Mouse (Mus musculus): ENCODE measurements around the gene Mrpl1. TPM values are rescaled to one million over a fixed set of nuclear protein-coding genes. Genes with fewer than 3 reads are reported as not detected.
A peak's percentile ranks its signal among the peaks of the same experiment; 100 is the strongest.

Gene Mrpl1
- 26.5 and 29.7 TPM in 2 replicates for polyA plus RNA-seq (2014; fragmentation: Nextera tagmentation; extraction: Ambion mirVana)

GRCm38 (mm10) chr5:96209459-96209858, at the start of gene Mrpl1:
Mrpl1 (plus strand) TSS chr5:96209493.
- H3K4me3 ChIP-seq (ENCODE audit: low read depth, low read length), result peak within 1 kb of the TSS; percentile 72
- ATAC-seq (replicated peaks; ENCODE audit: insufficient number of reproducible peaks, low FRiP score, low TSS enrichment, low read depth) (peak; percentile 78), DNase-seq (ENCODE audit: low spot score) (peak; percentile 61)
- H3K4me1 ChIP-seq (ENCODE audit: control insufficient read depth, insufficient read depth, low read length), result no peaks in the 10 kb centered on the region
- H3K9ac ChIP-seq (replicated peaks; ENCODE audit: low read length), result peak within 1 kb of the TSS; percentile 79
- peak within 1 kb of the TSS; percentile 69 for H3K4me2 ChIP-seq (ENCODE audit: low read depth, low read length)
- no peaks in the 10 kb centered on the region for H3K9me3 ChIP-seq (replicated peaks; ENCODE audit: control insufficient read depth, low read length)
- H3K36me3 ChIP-seq (replicated peaks; ENCODE audit: control insufficient read depth, insufficient read depth, low read depth, low read length), result no peaks in the 10 kb centered on the region
- peak within 1 kb of the TSS; percentile 60 for H3K27ac ChIP-seq (replicated peaks; ENCODE audit: low read depth, low read length)
- H3K27me3 ChIP-seq (ENCODE audit: control insufficient read depth, insufficient read depth, low read length), result no peaks in the 10 kb centered on the region
- WGBS, result 3% methylated on average over 17 of the region's 17 CpGs

GRCm38 (mm10) chr5:96160467-96161262, 48.6 kb upstream of the Mrpl1 start:
- DNase-seq (ENCODE audit: low spot score), result peak; percentile 50
- Histone ChIP-seq H3K36me3 (replicated peaks; ENCODE audit: control insufficient read depth, insufficient read depth, low read depth, low read length) (no peaks in the 10 kb centered on the region), H3K4me2 (ENCODE audit: low read depth, low read length) (peak overlapping the region; percentile 76), H3K27ac (replicated peaks; ENCODE audit: low read depth, low read length) (peak overlapping the region; percentile 98), H3K4me3 (ENCODE audit: low read depth, low read length) (peak overlapping the region; percentile 96), H3K4me1 (ENCODE audit: control insufficient read depth, insufficient read depth, low read length) (no peaks in the 10 kb centered on the region), H3K9ac (replicated peaks; ENCODE audit: low read length) (peak overlapping the region; percentile 98), H3K9me3 (replicated peaks; ENCODE audit: control insufficient read depth, low read length) (no peaks in the 10 kb centered on the region), H3K27me3 (ENCODE audit: control insufficient read depth, insufficient read depth, low read length) (no peaks in the 10 kb centered on the region)
- peak; percentile 9; the same call in 1 of the 2 replicates for ATAC-seq (replicated peaks; ENCODE audit: insufficient number of reproducible peaks, low FRiP score, low TSS enrichment, low read depth)
- under 1% methylated on average over 41 of the region's 50 CpGs for WGBS

GRCm38 (mm10) chr5:96161263-96161577, 48.1 kb upstream of the Mrpl1 start:
- Histone ChIP-seq H3K27ac (replicated peaks; ENCODE audit: low read depth, low read length) (peak overlapping the region; percentile 98), H3K9ac (replicated peaks; ENCODE audit: low read length) (peak overlapping the region; percentile 98), H3K9me3 (replicated peaks; ENCODE audit: control insufficient read depth, low read length) (no peaks in the 10 kb centered on the region), H3K36me3 (replicated peaks; ENCODE audit: control insufficient read depth, insufficient read depth, low read depth, low read length) (no peaks in the 10 kb centered on the region), H3K4me2 (ENCODE audit: low read depth, low read length) (peak overlapping the region; percentile 76), H3K27me3 (ENCODE audit: control insufficient read depth, insufficient read depth, low read length) (no peaks in the 10 kb centered on the region), H3K4me1 (ENCODE audit: control insufficient read depth, insufficient read depth, low read length) (no peaks in the 10 kb centered on the region), H3K4me3 (ENCODE audit: low read depth, low read length) (peak overlapping the region; percentile 96)
- DNase-seq (ENCODE audit: low spot score) (peak; percentile 47), ATAC-seq (replicated peaks; ENCODE audit: insufficient number of reproducible peaks, low FRiP score, low TSS enrichment, low read depth) (peak; percentile 24)
- under 1% methylated on average over 28 of the region's 45 CpGs for WGBS

- ATAC-seq (replicated peaks; ENCODE audit: insufficient number of reproducible peaks, low FRiP score, low TSS enrichment, low read depth) (peak; percentile 63), DNase-seq (ENCODE audit: low spot score) (peak; percentile 49)
- Histone ChIP-seq H3K27me3 (ENCODE audit: control insufficient read depth, insufficient read depth, low read length) (no peaks in the 10 kb centered on the region), H3K4me1 (ENCODE audit: control insufficient read depth, insufficient read depth, low read length) (no peaks in the 10 kb centered on the region), H3K9ac (replicated peaks; ENCODE audit: low read length) (peak overlapping the region; percentile 98), H3K36me3 (replicated peaks; ENCODE audit: control insufficient read depth, insufficient read depth, low read depth, low read length) (no peaks in the 10 kb centered on the region), H3K4me3 (ENCODE audit: low read depth, low read length) (peak overlapping the region; percentile 96), H3K27ac (replicated peaks; ENCODE audit: low read depth, low read length) (peak overlapping the region; percentile 98), H3K4me2 (ENCODE audit: low read depth, low read length) (peak overlapping the region; percentile 76), H3K9me3 (replicated peaks; ENCODE audit: control insufficient read depth, low read length) (no peaks in the 10 kb centered on the region)
- WGBS, result 0% methylated on average over 45 of the region's 114 CpGs
These were observed 47.5 kb upstream of the Mrpl1 start for GRCm38 (mm10) chr5:96161578-96162398.

- Histone ChIP-seq H3K4me1 (ENCODE audit: control insufficient read depth, insufficient read depth, low read length) (no peaks in the 10 kb centered on the region), H3K4me3 (ENCODE audit: low read depth, low read length) (peak overlapping the region; percentile 96), H3K9me3 (replicated peaks; ENCODE audit: control insufficient read depth, low read length) (no peaks in the 10 kb centered on the region), H3K9ac (replicated peaks; ENCODE audit: low read length) (peak overlapping the region; percentile 98), H3K4me2 (ENCODE audit: low read depth, low read length) (peak overlapping the region; percentile 76), H3K27me3 (ENCODE audit: control insufficient read depth, insufficient read depth, low read length) (no peaks in the 10 kb centered on the region), H3K36me3 (replicated peaks; ENCODE audit: control insufficient read depth, insufficient read depth, low read depth, low read length) (no peaks in the 10 kb centered on the region), H3K27ac (replicated peaks; ENCODE audit: low read depth, low read length) (peak overlapping the region; percentile 98)
- peak; percentile 86 for ATAC-seq (replicated peaks; ENCODE audit: insufficient number of reproducible peaks, low FRiP score, low TSS enrichment, low read depth)
- peak; percentile 94 for DNase-seq (ENCODE audit: low spot score)
- WGBS, result under 1% methylated on average over 56 of the region's 56 CpGs
These were observed 46.6 kb upstream of the Mrpl1 start for GRCm38 (mm10) chr5:96162399-96163331.

GRCm38 (mm10) chr5:96163396-96164020, 45.8 kb upstream of the Mrpl1 start:
- Histone ChIP-seq H3K4me2 (ENCODE audit: low read depth, low read length) (peak overlapping the region; percentile 59), H3K9ac (replicated peaks; ENCODE audit: low read length) (peak overlapping the region; percentile 75; the same call in 1 of the 2 replicates), H3K4me1 (ENCODE audit: control insufficient read depth, insufficient read depth, low read length) (no peaks in the 10 kb centered on the region), H3K4me3 (ENCODE audit: low read depth, low read length) (peak overlapping the region; percentile 96), H3K27me3 (ENCODE audit: control insufficient read depth, insufficient read depth, low read length) (no peaks in the 10 kb centered on the region), H3K27ac (replicated peaks; ENCODE audit: low read depth, low read length) (no peak overlapping the region), H3K9me3 (replicated peaks; ENCODE audit: control insufficient read depth, low read length) (no peaks in the 10 kb centered on the region), H3K36me3 (replicated peaks; ENCODE audit: control insufficient read depth, insufficient read depth, low read depth, low read length) (no peaks in the 10 kb centered on the region)
- 3% methylated on average over 1 of the region's 1 CpGs for WGBS
- ATAC-seq (replicated peaks; ENCODE audit: insufficient number of reproducible peaks, low FRiP score, low TSS enrichment, low read depth), result no peak
- no peak for DNase-seq (ENCODE audit: low spot score)

GRCm38 (mm10) chr5:96164021-96164411, 45.3 kb upstream of the Mrpl1 start, which contains the start of gene Cnot6l:
Cnot6l (minus strand) TSS chr5:96164171.
- WGBS, result 26% methylated on average over 5 of the region's 5 CpGs
- Histone ChIP-seq H3K36me3 (replicated peaks; ENCODE audit: control insufficient read depth, insufficient read depth, low read depth, low read length) (no peaks in the 10 kb centered on the region), H3K27me3 (ENCODE audit: control insufficient read depth, insufficient read depth, low read length) (no peaks in the 10 kb centered on the region), H3K27ac (replicated peaks; ENCODE audit: low read depth, low read length) (peak within 1 kb of the TSS; percentile 98), H3K9ac (replicated peaks; ENCODE audit: low read length) (peak within 1 kb of the TSS; percentile 75), H3K4me1 (ENCODE audit: control insufficient read depth, insufficient read depth, low read length) (no peaks in the 10 kb centered on the region), H3K4me2 (ENCODE audit: low read depth, low read length) (peak within 1 kb of the TSS; percentile 59), H3K9me3 (replicated peaks; ENCODE audit: control insufficient read depth, low read length) (no peaks in the 10 kb centered on the region), H3K4me3 (ENCODE audit: low read depth, low read length) (peak within 1 kb of the TSS; percentile 96)
- DNase-seq (ENCODE audit: low spot score), result peak; percentile 33
- no peak for ATAC-seq (replicated peaks; ENCODE audit: insufficient number of reproducible peaks, low FRiP score, low TSS enrichment, low read depth)

Data from embryonic facial prominence, embryonic 11.5 days (tissue).